Mouse (Mus musculus) megakaryocyte progenitor cell, adult 5-6 weeks (primary cell): ENCODE measurements around the gene Ryr1. TPM values are rescaled to one million over a fixed set of nuclear protein-coding genes. Genes with fewer than 3 reads are reported as not detected.

Experiments
- ATAC-seq: replicated peaks from 2 replicates; pipeline ENCODE4 v1.8.0; 2016; ENCODE audit warnings: mild to moderate bottlenecking, moderate TSS enrichment, inconsistent platforms; ENCODE audit not compliant: poor library complexity
- total RNA-seq, 2 experiments: library from RNA; stranded (forward) in 1 of 2; stranded (reverse) in 1 of 2; fragments of 157-497, 149-512 nt in 1 of 2; fragments of 200-1000 nt in 1 of 2; gene quantifications; 2 replicates each; pipeline versions ENCODE4 v1.2.3 to v1.2.4; 2015 to 2017

Gene Ryr1
- total RNA-seq, 2 experiments from 2014 or later, result 0.12 to 1.1 TPM

GRCm38 (mm10) chr7:29039985-29040661 is 84.9 kb downstream of the Ryr1 start:
- ATAC-seq, result peak; percentile 37

DNA sequence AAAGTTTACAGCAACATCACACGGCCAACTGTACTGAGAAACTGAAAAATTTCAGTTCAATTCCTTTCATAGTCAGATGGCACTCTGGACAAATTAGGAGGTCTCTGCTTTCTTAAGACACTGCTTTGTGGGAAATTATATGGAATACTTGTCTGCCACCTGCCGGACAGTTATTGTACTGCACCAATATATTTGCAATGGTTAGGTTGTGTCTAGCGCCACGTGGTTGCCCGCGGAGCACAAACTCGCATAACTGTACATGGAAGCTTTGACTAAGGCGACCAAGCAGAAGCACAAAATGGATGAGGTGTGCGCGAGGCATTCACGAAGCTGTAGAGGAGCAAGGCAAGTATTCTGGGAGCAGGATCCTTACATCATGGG is 85.4 kb downstream of the Ryr1 start:
- peak; percentile 84 for ATAC-seq

DNA sequence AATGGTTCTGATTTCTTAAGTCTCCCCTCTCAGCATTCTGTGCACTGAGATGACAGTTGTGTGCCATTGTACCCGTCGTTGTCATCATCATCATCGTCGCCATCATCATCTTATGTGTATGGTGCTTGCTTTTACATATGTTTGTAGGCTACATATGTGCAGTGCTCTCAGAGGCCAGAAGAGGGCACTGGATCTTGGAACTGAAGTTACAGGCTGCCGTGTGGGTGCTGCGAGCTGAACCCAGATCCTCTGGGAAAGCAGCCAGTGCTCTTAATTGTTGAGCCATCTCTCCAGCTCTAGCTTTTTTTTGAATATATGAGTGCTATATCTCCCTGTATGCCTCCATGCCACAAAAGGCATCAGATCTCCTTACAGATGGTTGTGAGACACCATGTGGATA is 87.7 kb downstream of the Ryr1 start:
- peak; percentile 45; the same call in 1 of the 2 replicates for ATAC-seq

DNA sequence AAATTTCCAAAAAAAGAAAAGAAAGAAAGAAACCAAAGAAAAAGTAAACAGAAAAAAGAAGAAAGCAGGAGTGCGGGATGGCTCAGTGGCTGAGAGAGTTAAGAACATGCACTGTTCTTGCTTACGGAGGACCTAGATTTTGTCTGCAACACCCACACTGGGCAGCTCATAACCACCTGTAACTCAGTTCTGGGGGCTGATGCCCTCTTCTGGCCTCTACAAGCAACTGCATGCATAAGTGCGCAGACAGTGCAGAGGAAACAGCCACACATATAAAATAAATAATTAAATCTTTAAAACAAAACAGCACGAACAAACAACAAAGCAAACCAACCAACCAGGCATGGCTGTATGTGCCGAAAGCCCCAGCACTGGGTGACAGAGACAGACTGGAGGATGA is 92.3 kb downstream of the Ryr1 start:
- ATAC-seq, result peak; percentile 40; the same call in 1 of the 2 replicates

GRCm38 (mm10) chr7:29031641-29032040 is 93.3 kb downstream of the Ryr1 start:
- no peak for ATAC-seq

DNA sequence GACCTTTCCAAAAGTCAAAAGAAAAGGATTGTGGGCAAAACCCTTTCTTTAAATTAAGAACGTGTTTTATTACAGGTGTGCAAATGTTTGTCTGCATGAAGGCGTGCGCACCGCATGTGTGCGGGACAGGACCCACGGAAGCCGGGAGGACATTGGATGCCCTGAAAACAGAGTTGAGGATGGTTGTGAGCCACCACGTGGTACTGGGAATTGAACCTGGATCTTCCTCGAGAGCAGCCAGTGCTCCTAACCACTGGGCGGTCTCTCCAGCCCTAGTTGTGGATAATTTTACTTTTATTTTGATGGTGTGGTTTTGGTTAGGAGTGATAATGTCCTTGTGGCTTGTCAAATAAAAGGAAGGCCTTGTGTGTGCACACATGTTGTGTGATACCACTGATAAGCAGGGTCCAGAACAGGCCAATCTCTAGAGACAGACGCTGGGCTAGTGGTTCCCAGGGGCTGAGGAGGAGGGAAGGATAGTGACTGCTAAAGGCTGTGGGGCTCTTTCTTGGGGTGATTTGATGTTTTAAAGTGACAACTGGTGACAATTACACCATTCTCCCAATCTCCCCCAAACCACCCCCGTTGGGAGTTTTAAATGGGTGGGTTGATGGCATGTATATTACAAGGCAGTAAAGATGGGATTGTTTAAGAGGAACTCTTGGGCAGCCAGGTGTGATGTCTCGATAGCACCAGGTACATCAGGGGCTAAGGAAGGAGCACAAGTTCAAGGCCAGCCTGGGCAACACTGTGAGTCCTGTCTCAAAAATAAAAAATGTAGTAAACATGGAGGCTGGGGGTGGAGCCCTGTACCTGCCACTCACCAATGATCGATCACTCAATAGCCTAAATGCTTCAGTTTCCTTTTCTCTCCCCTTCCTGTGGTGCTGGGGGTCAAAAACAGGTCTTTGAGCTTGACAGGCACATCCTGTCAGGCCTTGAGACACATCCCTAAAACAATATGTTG is 95.0 kb downstream of the Ryr1 start:
- peak; percentile 97 for ATAC-seq

GRCm38 (mm10) chr7:29028761-29029160 is 96.2 kb downstream of the Ryr1 start:
- ATAC-seq, result no peak

GRCm38 (mm10) chr7:29026811-29027210 is 98.2 kb downstream of the Ryr1 start:
- no peak for ATAC-seq

DNA sequence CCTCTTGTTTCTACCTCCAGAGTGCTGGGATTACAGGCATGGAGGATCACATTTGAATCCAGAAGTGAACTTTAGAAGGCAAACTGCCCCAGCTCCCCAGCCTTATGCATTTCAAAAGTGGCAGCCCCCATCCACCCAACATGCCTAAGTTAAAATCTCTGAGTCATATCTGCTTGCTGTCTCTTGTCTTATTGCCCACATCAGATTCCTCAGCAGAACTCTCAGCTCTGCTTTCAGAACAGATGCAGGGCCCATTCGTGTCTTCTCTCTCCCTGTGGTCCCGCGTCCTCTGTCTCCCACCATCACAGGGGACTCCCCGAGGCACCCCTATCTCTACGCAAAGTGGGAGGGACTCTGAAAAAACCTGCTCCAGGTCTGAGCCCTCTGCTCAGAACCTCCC is 98.8 kb downstream of the Ryr1 start:
- ATAC-seq, result no peak

GRCm38 (mm10) chr7:29025566-29025965 is 99.4 kb downstream of the Ryr1 start:
- no peak for ATAC-seq

- peak; percentile 45 for ATAC-seq
These were observed 101.5 kb downstream of the Ryr1 start for GRCm38 (mm10) chr7:29023514-29023913.

DNA sequence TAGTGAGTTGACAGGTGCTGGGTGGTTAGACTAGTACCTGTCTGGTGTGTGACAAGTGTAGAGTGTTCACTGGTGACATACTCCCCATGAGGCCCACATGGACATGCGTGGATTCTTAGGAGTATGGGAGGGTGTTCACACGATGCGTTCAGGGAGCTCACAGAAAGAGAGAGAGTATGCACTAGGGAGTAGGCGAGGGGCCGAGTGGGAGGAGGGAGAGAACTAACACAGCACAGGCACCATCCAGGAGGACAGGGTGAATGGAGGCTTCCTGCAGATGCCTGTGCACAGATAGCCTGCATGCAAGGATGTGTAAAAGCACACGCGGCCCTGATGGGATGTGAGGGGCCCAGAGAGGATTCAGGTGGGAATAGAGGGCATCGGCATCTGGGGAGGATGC is 102.5 kb downstream of the Ryr1 start:
- no peak for ATAC-seq

DNA sequence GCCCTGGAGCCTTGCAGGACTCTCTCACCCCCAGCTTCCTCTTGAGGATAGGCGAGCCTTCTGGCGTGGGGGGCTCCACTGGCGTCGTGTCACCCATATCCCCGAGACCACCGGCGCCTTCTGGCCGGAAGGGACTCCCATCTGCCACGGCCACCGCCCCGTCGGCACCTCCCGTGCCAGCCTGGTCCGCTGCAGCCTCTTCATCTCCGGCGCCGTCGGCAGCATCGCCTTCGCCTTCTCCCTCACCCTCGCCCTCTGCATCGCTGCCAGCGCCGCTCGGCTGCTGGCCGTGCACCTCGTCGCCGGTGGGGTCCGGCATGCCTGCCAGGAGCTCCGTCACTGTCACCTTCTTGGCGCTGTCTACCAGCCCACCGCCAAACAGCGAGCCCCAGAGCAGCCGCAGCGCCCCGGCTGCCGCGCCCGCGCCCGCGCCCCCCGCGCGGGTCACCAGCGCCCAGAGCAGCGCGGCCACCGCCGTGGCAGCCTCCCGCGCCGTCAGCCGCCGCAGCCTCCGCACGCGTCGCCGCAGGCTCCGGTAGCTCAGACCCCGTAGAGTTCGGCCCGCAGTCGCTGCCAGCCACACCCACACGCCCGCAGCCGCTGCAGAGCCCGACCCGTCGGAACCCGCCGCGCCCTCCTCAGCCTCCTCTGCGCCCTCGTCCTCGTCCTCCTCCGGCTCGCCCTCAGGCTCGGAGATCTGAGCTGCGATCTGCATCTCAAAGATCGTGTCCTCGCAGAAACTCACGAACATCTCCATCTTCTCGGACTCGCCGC is 105.3 kb downstream of the Ryr1 start:
- ATAC-seq, result peak; percentile 25; the same call in 1 of the 2 replicates

DNA sequence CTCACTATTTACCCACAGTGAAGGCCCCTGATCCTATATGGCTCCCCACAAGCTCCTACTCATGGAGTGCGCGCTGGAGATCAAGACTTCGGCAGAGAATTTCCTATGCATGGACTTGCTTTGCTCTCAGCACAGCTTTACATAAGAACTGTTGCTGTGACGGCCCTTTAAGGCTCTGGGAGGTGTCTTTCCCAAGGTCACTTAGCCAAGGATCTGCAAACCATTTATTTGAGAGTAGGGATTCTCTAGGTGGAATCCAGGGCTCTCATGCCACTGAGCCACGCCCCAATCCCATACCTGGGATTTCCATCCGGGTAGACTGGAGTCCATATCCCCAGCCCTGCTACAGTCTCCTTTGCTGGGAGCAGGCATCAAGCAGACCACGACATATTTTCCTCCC is 107.8 kb downstream of the Ryr1 start:
- no peak for ATAC-seq

DNA sequence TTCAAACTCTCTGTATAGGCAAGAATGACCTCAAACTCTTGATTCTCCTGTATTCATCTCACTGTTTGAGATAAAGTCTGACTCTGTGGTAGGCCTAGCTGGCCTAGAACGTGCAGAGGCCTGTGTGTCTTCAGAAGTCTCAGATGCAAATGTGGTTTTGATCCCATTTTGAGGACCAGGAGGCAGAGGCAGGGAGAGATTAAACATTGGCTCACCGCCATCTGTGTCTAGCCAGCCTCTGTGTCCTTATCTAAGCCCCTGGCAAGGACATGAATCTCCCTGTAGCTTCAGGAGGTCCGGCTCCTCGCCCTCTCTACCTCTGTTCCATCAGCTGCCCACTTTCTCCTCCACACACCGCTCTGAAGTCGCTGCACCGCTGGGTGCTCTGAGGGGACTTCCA is 108.5 kb downstream of the Ryr1 start:
- ATAC-seq, result peak; percentile 55

DNA sequence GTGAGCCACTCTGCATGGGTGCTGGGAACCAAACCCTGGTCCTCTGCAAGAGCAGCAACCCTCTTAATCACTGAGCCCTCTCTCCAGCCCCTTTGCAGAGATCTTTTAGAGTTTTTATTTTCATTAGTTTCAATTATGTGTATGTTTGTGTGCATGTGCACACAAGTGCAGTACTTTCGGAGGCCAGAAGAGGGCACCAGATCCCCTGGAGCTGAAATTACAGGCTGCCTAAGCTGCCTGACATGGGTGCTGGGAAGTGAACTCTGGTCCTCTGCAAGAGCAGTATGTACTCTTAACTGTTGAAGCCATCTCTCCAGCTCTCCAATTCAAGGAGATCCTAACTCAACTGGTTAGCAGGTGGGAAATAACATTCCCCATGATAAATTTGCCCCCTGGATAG is 110.0 kb downstream of the Ryr1 start:
- ATAC-seq, result no peak

- ATAC-seq, result peak; percentile 62
These were observed 116.3 kb downstream of the Ryr1 start for GRCm38 (mm10) chr7:29008714-29009113.

DNA sequence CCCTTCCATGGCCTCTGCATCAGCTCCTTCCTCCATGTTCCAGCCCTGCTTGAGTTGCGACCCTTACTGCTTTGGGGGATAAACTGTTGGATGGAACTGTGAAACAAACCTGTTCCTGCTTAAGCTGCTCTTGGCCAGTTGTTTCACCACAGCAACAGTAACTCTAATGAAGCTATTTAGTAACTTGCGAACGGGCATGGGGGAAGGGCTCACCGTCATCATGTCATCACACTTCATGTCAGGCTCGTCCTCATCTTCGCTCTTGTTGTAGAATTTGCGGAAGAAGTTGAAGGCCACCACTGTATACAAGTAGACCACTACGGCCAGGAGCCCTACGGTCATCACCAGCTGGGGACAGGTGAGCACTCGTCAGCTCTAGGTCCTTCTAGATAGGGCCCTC is 116.8 kb downstream of the Ryr1 start:
- ATAC-seq, result peak; percentile 43

- peak; percentile 30 for ATAC-seq
These were observed 117.5 kb downstream of the Ryr1 start for GRCm38 (mm10) chr7:29007224-29008101.
